Mouse (Mus musculus) heart, adult 11 months (tissue): ENCODE measurements around the gene Ubac2.
A peak's percentile ranks its signal among the peaks of the same experiment; 100 is the strongest.

Experiments
- DNase-seq: peaks from one replicate; pipeline ENCODE4 v3.0.0; 2022

The Ubac2 gene

GRCm38 (mm10) chr14:121954129-121954528 is 75.7 kb downstream of the Ubac2 start:
- no peak for DNase-seq

- peak; percentile 78 for DNase-seq
Observed at GRCm38 (mm10) chr14:121954608-121955007, 76.2 kb downstream of the Ubac2 start.

GRCm38 (mm10) chr14:121955176-121955795 is 76.9 kb downstream of the Ubac2 start:
- DNase-seq: no peak

GRCm38 (mm10) chr14:121956291-121956690 is 77.9 kb downstream of the Ubac2 start:
- DNase-seq: peak; percentile 71

DNA sequence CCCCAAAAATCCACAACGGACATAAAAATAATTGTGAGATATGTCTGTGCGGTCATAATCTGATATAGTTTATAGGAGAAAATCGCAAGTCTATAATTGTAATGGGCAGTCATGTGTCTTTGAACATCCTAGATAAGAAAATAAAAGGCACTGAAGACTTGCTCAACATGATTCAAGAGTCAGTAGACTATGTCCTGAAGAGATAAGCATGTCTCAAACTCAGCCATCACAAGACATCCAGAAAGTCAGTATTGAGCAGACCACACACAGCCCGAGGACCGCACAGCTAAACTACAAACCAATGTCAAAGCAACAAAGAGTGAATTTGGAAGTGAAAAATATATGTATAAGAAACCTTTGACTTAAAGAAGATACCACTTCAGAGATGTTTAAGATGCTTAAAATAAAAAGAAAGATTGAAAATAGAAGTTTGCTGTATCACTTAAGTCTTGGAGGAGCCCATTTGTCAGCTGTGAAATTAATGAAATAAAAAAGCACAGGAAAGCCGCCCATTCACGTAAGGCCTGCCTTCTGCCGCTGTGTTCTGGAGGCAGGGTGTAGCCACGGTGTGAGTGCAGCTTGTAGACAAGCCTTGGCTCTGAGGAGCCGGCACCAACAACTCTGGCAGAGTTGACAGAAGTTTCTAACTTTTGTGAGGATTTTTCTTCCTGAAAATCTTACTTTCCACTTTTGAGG is 78.9 kb downstream of the Ubac2 start:
- peak; percentile 35 for DNase-seq

DNA sequence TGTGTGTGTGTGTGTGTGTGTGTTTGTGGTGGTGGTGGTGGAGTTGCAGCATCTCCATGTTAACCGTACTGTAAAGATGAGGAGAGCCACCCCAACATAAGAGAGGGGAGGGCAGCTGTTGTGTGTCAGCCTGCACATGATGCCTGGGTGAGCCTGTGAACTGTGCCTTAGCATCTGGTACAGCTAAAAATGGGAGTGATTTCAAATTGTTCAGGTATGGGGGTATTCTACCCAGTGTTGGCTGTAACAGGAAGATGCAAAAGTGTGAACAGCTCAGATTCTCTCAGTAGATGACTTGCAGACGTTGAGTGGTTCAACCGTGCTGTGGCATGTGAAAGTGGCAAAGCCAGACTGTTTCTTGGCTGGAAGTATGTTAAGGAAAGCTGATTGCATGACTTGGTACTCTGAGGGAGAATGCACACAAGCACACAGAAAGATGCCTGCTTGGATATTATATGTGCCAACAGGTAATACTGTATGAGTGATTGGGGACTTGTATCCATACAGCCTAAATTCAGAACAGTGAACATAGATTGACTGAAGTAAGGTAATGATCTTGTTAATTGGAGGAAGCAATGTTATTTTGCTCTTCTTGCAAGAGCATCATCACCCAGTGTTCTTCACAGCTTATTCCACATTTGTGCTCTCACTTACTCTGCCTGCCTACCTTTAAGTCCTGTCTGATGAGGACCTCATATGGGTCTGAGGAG is 79.8 kb downstream of the Ubac2 start:
- peak; percentile 56 for DNase-seq

- DNase-seq: peak; percentile 90
Observed at GRCm38 (mm10) chr14:121958751-121959537, 80.5 kb downstream of the Ubac2 start.

DNA sequence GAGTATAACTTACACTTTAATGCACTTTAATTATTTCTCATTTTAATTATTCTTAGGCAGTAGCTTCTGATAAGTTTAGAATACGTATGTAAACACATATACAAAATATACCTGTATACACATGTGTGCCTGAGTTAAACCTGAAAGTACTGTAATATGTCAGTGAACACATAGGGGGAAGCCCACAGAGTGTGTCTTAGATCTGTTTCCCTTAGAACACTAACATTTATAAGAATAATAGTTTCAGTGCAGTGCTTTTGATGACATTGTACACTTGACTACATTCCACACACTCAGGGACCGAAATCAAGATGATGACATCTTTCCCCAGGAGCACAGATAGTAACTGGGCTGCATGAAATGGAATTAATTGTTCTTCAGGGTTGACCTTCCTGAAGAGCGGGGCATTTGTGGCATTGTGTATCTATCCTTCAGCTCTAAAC is 81.1 kb downstream of the Ubac2 start:
- peak; percentile 34 for DNase-seq

GRCm38 (mm10) chr14:121960031-121960430 is 81.6 kb downstream of the Ubac2 start:
- no peak for DNase-seq

DNA sequence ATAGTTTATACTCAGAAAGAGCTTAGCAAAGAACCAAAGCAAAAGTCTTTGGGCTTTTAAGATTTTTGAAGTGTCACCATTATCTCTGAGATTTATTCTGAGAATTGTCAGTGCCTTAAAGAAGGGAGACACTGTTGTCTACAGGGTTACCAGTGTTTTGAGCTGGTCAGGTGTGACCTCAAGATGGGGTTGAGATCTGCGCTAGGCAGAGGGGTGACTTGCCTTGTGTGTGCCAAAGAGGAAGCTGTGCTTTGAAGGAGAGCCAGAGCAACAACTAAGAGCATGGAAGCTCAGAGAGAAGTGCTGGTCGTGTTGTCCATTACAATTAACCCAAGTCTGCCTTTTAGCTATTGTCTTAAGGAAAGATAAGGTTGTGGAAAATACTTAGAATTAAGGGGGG is 82.1 kb downstream of the Ubac2 start:
- peak; percentile 88 for DNase-seq

- peak; percentile 86 for DNase-seq
Observed at GRCm38 (mm10) chr14:121960997-121961396, 82.6 kb downstream of the Ubac2 start.

DNA sequence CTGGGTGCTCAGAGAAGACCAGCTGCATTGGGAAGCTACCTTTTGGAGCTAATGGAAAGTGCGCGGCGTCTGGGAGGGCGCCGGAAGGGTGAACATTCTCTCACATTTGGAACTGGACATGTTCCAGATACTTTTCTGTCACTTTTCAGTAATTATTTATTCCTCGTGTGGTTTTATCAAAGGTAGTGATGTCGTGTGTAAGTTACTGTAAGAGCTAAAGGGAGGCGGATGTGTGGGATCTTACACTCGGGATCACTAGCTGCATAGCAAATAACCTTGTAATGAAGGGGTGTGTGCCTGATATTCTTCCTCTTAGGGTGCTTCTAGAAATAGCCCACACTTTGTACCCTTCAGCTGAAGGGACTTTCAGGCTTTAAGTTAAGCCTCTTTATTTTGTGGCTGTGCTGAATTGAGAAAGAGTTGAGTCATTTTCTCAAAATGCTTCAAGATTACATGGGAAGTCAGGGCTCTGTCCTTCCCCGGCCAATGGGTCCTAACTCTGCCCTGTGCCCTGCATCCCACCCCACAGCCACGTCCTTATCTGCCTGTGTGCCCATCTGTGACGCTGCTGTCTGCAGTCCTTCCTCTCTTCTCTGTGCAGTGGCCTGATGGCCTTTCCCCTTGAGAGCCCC is 83.2 kb downstream of the Ubac2 start:
- DNase-seq: peak; percentile 79

- DNase-seq: peak; percentile 93
Observed at GRCm38 (mm10) chr14:121962128-121962890, 83.9 kb downstream of the Ubac2 start.

DNA sequence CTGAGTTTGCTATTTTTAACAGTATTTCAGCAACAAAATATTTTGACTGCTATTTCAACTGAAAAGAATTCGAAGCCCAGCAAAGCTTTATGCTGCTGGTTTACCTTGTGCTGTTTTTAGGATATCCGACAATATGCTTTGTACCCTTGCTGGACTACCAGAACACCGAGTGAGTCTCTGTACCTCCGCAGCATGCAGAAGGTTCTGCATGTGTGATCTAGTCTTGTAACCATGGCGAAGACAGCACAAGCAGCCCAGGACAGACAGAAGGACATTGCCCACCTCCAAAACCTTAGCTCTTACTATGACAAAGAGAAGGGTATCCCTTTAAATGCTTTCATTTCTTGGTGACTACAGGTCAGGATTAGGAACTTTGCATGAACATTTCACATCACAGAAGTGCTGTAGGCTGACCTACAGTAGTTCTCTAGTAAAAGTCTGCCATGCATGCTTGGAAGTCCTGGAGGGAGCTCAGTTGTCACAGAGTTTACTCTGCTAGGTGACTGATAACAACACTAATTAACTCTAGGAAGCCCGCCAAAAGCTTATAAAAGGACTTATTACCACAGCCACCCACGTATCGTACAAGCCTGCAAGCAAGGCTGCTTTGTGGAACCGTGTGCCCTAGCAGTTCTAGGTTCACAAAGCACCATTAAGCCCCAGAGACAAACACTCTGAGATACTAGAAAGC is 85.0 kb downstream of the Ubac2 start:
- peak; percentile 86 for DNase-seq

DNA sequence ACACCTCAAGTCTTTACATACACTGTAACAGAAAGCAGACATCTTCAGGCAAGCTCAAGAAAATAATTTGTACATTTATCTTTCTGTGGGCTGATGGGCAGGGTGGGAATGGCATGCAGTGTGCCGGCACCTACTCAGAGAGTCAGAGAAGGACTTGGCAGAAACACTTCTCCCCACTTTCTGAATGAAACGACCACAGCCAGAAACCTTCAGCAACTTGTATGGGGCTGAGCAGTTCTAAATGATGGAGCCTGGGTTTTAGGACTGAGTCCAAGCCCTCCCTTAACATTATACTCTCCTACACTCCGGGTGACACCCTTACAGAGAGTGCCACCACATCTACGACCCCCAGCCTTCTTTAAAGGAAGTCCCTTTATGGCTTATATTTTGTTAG is 85.5 kb downstream of the Ubac2 start:
- DNase-seq: peak; percentile 86

- peak; percentile 94 for DNase-seq
Observed at GRCm38 (mm10) chr14:121964990-121965389, 86.6 kb downstream of the Ubac2 start, which contains the start of gene Gpr183. Gpr183 (minus strand) TSS chr14:121965195.

GRCm38 (mm10) chr14:121965461-121965860 is 87.0 kb downstream of the Ubac2 start:
- DNase-seq: peak; percentile 66

GRCm38 (mm10) chr14:121967095-121967494 is 88.7 kb downstream of the Ubac2 start:
- DNase-seq: no peak

DNA sequence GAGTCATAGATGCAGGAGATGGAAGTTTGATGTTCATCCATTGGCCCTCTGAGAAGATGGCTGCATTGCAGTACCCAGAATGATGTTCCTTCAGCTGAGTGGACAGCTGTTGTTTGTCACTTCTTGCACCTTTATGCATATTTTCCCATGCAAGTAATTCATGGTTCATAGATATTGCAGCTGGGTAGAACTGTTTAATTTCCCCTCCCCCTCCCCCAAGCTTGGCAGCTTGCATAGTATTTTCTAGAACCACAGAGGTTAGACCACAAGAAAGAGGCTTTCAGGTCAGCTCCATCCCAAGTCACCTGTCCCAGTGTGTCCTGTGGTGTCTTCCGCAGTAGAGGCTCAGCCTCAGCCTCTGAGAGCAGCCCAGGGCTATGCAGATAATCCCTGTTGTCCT is 92.0 kb downstream of the Ubac2 start:
- DNase-seq: peak; percentile 40

DNA sequence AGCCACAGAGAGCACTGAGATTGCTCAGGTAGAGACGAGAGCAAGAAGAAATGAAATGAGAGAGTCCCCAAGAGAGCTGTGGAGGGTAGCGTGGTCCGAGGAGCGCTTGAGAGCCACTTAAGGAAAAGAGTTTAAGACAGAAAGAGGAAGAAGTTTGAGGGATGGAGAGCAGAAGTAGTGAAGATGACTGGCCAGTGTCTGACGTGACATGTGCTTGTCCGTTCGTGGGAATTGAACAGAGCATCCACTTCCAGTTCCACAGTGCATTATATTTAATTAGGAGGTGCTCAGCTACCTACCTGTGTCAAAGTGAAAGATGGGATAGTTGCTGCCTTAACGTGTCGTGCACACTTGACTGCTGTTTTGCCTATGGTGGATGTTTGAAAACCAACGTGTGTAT is 94.7 kb downstream of the Ubac2 start:
- peak; percentile 78 for DNase-seq

- peak; percentile 57 for DNase-seq
Observed at GRCm38 (mm10) chr14:121981531-121981930, 103.1 kb downstream of the Ubac2 start.
